Mouse (Mus musculus) lung, postnatal 4 days (tissue): ENCODE results near the gene Zc3h4.

Experiments used
- DNase-seq, 2 experiments: peaks; one replicate each; pipeline ENCODE4 v3.0.0; 2021

Zc3h4 gene

DNA sequence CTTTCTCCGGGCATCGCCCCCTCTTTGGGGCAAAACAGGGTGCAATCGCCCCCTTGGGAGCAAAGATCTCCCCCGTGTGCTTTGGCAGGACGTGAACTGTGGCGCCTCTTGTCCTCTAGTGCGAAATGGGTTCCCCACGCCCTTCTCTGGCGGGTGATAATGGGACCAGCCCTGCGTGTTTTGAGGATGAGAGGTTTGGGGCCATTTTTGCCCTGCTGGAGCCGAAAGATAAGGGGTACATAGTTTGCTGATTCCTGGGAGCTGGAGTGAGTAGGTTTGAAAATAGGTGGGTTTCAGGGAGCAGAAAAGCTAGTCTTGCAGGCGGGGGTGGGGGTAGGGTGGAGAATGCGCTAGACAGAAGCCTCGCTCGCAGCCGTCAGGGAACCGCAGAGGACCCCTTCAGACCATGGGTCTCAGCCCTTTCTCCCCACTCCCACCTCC is 1.3 kb downstream of the Zc3h4 start:
- DNase-seq: peak; percentile 60 to 63

DNA sequence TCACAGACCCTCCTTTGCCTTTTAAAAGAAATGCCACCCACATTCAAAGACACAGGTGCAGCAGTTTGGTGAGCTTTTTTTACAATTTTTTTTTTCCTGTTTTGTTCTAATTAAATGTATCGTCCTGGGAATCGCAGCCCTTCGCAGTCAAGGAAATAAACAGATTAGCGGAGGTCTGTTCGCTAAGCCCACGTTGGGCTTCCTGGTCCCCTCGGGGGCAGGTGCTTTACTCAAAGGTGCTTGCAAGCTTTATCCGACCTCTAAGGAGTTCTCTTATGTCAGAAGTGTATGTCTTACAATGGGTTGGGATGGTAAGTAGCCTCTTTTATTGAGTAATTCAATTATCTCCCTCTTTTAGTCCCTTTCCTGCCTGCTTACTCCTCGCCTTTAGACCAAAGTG is 1.7 kb downstream of the Zc3h4 start:
- DNase-seq: no peak

DNA sequence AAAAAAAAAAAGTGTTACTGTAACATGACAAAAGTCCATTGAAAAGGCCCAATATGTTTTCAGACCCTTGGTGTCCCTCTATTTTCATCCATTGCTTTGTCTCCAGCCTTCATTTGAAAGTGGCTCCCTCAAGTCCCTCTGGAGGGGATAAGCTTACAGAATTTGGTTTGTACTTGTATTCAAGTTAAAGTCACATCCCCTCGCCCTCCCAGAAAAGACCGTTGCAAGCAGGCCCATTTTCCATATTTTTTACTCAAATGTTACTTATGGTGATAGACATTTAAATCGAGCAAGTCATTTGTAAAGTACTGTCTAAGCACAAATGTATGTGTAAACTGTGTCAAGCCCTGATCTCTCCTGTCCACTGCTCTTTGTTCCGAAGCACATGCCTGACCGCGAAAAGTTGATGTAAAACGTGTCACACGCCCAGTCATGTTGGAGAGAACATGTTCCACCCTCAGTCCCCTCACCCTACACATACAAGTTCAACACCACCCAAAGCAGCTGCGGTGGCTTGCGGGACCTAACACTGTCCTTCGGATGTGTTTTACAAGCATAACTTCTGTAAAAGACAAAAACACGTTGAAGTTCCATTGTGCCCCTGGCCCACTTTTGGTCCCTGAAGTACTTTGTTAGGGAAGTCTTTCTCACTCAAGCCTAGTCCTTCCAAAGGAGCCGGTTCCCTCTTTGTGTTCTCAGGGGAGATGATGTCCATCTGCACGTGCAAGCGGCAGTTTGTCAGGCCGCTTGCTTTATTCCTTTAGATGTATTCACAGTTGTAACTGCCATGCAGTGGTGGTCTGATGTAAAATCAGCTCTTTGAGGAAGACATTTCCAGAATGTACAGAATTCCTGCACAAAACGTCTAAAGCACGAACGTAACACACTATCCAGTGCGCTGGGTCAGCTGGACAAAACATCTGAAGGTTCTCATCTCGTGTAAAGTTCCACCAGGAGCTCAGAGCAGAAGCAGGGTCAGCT is 2.5 kb downstream of the Zc3h4 start:
- DNase-seq: peak; percentile 37 to 51

DNA sequence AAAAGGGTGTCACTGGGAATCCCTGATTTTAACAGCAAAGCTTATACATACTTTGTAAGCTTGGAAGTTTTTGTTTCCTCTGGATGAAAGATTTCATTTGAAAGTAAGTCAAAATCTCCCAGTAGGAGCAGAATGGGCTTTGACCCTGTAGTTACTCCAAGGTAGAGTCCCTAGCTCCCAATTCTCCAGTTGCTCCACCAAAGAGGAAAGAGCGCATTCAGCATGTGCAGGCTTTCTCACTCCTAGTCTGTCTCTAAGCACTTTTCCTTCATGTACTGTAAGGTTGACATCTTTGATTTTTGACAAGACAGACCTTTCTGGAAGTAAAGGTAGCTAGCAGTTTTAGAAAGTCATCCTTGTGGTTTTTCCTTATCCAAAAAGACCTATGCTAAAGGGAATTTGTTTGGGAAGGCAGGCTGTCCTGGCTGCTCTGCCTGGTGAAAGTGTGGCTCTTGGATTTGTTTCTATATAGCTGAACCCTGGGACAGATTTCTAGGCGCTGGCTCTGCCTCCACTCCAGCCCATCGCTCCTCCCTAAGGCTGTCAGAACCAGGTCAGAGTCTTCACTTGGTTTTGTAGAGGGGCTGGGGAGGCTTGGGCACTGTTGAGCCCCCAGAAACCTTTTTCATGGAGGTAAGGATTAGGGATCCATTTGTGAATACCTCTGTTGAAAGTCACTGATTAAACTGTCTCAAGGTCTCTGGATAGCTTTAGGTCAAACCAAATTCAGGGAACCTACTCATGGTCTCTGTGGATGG is 3.8 kb downstream of the Zc3h4 start:
- DNase-seq: peak in 1 of 2 experiments; percentile 36

DNA sequence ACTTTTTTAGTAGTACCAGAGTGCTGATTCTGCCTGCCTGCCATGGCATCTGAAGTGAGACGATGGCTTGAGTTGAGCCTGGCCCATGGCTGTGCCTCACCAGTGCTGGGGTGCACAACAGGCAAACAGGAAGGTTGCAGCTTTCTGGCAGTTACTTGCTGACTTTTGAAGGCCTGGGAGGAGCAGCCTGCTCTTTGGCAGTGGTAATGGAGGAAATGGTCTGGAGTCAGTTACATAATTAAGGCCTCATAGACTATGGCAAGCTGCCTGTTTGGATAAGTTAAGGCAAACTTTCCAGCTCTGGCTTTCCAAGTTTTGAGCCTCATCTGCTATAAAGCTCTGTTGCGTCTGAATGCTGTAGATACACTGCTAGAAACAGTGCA is 4.4 kb downstream of the Zc3h4 start:
- peak; percentile 67 to 77 for DNase-seq

DNA sequence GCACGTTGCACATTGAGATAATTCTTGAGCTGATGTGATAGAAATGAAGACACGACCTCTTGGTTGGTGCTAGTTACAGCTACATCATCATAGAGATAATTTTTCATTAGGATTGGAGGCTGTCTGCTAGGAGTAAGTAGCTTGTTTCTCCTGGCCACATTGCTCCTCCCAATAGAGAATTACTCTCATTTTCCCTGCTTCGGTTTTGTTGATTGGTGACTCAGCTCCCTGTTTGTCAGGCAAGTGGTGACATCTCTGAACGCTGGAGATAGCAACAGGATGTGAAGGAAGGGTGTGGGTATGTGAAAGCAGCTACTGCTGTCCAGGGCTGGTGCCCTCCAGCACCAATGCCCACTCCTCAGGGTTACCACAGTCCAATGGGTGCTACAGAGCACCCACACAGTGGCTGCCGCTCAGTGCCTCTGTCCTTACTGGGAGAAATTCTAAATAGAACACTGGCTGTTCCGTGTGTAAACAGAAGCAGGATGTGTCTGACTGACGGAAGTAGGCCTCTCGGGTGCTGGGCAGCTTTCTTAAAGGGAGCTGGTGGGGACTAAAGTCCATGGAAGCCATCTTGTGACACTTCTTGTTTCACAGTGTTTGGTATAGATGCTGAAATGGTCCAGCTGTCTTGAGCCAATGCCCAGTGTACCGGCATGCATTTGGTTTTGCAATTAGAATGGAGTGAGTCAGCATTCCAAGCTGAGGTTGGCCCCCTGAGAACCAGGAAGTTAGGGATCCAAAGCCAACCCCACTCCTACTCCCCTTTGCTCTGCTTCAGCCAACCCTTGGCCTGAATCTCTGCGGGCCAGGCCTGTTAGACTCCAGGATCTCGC is 5.0 kb downstream of the Zc3h4 start:
- peak; percentile 83 to 89 for DNase-seq

DNA sequence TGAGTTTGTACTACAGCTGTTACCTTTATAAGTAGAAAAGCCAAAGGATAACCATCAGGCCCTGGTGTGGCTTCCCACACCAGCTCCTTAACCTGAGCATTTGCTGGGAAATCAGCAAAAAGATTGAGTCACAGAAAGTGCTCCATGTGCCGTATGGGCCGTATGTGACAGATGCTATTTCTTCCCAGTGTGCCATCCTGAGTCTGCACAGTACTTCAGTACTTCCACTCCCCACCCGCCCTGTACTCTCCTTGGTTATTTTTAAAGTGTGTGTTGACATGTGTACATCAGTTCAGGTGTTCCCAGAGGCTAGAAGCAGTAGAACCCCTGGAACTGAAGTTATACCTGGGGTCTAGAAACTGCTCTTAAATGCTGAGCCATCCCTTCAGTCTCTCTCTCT is 6.3 kb downstream of the Zc3h4 start:
- no peak for DNase-seq

DNA sequence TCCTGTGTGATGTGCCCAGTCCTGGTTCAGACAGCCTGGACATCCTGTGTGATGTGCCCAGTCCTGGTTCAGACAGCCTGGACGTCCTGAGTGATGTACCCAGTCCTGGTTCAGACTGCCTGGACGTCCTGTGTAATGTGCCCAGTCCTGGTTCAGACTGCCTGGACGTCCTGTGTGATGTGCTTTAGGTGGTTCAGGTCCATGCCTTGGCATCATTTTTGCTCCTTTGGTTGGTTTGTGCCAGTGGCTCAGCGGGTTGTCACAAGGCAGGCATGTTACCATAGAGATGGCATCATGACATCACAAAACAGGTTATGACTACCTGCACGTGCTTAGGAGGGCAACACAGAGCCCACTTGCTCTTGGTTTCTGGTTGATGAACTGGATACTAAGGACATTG is 10.4 kb downstream of the Zc3h4 start:
- no peak for DNase-seq

DNA sequence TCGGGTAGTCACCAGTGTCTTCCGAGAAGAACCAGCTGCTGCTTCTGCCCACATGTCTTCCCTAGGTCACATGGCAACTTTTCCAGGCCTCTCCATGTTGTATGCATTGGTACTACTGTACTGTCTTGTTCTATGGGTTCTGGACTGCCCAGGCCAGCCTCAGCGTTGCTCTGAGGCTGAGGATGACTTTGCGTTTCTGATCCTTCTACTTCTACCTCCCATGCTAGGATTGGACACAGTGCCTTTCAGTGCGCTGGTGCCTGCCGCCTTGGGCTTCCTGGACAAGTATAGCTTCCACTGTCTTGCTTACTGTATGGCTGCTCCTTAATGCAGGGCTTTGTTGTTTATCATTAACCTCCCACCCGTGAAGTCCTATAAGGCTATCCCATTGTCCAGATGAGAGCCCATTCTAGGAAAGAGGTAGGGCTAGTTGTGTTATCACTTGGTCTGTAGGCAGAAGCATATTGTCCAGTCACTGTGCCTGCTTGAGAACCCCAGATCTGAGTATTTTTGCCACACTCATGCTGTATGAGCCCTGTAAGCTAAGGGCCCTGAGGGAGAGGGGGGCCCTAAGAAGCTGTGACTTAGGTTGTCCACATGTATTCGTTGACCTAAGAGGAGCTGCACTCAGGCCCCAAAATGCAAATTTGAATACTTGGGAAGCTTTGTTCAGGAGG is 11.6 kb downstream of the Zc3h4 start:
- peak in 1 of 2 experiments; percentile 44 for DNase-seq

DNA sequence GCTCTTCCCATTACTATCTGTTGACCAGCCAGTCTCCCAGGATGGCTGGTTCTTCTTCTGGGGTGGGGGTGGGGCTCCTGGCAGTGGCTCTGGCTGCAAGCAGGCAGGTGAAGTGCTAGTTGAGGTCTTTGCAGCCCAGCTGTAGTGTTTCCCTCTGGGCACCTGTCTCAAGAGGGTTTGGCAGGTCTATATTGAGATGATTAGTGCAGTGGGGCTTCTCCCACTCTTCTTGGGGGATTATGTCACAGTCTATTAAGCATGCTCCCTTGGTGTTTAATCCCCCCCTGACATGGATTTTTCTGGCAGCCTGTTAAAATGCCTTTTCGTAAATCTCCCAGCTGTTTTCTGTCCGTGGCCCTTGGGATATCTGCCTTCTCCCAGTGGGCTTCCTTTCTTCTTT is 12.2 kb downstream of the Zc3h4 start:
- DNase-seq: peak in 1 of 2 experiments; percentile 31

DNA sequence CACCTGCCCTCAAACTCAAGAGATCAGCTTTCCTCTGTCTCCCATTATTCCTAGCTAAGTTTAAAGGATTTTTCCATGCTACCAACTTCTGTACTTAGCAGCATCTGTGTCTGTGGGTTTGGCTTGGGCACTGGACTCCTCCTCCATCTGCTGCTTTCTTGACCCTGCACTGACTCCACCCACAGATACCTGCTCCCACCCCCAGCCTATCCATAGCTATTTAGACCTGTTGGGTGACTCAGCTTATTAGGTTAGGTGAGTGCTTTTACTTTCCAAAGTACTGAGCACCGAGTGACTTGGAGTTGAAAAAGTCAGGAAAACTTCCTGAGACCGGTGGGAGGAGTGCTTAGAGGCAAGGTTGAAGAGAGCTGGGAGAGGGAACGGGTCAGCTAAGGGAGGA is 14.7 kb downstream of the Zc3h4 start:
- DNase-seq: peak in 1 of 2 experiments; percentile 49

DNA sequence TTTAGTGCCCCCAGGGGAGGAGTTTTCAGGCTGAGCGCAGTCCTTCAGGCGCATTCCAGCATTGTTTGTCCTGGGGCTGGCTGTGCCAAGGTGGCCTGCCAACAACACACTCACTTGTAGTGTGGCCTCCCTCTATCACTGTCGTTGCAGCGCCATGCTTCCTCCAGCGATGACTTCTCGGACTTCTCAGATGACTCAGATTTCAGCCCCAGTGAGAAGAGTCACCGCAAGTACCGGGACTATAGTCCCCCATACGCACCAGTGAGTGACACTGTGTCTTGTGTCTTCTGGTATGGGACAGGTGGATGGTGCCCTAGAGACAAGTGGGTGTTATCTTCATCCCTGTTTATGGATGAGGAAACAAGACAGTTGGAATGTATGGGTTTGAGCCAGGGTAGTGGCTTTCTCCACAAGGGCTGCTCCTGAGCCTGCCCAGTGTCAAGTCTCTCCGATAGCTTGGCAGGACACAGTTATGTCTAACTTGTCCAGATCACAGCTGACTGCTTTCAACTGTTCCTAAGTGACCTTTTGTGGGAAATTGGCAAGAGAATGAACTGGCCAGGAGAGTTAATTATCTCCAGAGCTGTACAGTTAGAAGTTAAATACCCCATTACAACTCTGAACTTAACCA is 16.5 kb downstream of the Zc3h4 start:
- peak; percentile 65 to 84 for DNase-seq

DNA sequence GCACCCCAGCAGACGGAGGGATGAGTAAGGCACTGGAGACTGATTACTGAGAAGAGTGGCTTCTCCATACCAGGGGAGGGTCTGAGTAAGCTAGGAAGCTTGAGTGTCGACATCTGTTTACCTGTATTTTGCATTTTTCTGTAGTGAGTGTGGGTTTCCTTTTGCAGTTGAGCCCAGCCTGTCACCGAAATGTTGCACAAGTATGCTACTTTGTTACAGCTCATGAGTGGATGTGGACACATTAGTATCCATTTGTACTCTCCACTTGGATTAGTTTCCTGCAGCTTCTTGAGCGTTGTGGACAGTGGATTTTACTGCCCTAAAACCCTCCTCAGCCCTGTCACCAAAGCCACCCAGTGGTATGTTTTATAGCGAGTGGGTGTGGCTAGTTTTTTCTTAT is 18.0 kb downstream of the Zc3h4 start:
- DNase-seq: peak in 1 of 2 experiments; percentile 18

DNA sequence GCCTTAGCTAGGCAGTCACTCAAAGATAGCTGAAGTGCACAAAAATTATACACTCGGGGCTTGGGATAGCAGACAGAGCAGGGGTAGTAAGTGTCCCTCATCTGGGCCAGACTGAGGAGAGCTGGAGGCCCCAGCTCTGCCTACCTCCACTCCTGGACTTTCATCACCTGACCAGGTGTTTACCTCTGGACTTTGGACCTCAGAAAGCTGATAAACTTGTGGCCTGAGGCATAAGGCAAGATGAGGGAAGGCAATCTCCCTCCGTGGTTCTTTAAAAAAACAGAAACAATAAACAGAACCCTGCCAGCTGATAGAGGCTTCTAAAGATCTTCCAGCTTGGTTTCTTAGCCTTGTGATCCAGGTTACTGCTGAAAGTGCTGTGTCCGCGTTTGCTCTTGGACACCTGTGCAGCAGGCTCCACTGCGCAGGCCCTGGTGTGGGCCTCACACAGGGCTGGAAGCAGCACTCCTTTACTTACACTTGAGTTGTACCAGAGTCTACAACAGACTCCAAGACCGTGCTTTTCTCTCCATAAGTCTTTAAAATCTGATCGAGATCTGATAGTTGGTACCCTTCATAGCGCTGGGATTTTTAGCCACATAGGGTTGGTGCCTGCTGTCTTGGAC is 19.9 kb downstream of the Zc3h4 start:
- peak in 1 of 2 experiments; percentile 12 for DNase-seq

DNA sequence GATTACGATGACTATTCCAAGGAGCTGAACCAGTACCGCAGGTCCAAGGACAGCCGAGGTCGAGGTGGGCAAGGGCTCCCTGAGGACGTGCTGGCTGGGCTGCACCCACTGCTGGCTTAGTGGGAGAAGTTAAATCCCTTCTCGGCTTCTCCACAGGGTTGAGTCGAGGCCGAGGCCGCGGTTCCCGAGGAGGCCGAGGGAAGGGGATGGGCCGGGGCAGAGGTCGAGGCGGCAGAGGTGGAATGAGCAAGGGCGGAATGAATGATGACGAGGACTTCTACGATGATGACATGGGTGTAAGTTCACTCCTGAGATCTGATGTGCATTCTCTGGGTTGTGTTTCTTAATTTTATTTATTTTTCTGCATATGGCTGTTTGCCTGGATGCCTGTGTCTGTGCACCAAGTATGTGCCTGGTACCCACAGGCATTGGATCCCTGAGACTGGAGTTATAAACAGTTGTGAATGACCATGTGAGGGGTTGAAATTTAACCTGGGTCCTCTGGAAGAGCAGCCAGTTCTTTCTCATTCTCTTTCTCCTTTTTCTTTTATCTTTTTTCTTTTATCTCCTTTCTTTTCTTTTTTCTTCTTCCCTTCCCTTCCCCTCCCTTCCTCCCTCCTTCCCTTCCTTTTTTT is 21.6 kb downstream of the Zc3h4 start:
- no peak for DNase-seq

DNA sequence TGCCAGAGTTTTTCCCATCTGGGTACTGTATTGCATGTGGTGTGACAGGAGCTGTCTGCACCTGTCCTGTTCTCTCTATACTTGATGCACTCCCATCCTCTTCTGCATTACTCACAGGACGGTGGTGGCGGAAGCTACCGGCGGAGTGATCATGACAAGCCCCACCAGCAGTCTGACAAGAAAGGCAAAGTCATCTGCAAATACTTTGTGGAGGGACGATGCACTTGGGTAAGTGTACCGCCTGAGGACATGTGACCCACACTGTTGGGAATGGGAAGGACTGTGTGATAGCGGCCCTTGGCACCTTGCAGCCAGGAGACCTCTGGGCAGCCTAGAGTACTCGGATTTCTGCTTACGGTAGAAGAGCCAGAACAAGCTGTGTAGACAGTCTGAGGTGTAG is 23.0 kb downstream of the Zc3h4 start:
- peak in 1 of 2 experiments; percentile 16 for DNase-seq

DNA sequence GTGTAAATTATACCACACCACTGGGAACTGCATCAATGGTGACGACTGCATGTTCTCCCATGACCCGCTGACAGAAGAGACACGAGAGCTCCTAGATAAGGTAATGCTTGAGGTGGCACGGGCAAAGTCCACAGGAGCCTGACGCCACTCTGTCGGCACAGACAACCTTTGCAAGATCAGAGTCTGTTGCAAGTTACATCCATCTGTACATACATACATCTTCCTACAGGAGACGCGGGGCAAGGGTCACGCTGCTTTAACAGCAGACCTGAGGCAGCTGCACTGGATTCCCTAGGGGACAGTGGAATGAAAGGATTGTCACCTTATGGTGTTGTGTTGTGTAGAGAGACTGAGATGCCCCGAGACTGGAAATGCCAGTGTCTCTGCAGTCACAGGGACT is 25.0 kb downstream of the Zc3h4 start:
- DNase-seq: no peak

DNA sequence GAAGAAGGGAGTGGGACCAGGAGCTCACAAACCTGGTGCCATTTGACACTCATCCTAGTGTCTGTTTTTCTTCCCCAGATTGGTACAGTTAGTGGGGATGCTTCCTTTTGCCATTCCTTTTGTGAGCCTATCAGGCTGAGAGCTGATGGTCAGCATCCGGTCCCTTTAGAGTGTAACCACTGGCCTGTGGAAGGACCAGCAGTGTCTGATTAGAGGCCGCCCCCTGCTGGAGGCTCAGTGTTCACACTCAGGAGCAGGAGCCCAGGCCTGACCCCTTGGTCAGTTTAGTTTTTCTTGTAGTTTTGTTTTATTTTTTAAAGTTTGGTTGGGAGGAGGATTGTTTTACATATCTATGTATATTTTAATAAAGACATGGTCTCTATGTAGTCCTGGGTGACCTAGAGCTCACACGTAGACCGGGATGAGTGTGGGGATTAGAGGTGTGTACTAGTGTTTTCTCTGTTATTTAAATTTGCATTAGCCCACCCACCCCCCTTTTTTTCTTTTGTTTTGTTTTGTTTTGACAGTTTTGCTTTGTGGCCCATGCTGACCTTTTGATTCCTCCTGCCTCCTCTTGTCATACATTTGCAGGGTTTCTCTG is 25.5 kb downstream of the Zc3h4 start:
- DNase-seq: peak; percentile 83 to 88

DNA sequence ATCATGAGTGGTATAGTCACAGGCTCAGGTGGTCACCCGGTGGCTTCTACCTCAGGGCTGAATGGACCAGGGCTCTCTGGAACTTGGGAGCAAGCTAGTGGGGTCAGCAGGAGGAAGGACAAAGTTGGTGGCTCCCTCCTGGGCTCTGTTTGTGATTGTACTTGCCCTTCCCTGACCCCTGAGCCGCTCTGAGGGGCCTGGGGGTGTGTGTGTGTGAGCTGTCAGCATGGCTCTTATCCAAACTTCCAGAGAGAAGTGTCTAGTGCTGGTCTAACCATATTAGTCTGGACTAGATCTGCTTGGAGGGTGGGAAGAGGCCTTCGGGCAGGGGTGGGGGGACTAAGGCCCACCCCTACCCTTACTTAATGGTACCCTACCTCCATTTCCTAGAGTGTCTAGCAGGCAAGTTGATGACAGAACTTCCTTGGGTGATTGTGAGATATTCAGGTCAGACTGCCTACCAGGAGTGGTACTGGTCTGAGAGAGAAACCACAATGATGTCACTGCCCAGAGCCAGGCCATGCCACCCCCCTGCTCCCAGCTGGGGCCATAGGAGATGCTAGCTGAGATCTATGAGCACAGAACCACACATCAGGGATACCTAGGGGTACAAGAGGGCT is 32.8 kb downstream of the Zc3h4 start:
- no peak for DNase-seq

DNA sequence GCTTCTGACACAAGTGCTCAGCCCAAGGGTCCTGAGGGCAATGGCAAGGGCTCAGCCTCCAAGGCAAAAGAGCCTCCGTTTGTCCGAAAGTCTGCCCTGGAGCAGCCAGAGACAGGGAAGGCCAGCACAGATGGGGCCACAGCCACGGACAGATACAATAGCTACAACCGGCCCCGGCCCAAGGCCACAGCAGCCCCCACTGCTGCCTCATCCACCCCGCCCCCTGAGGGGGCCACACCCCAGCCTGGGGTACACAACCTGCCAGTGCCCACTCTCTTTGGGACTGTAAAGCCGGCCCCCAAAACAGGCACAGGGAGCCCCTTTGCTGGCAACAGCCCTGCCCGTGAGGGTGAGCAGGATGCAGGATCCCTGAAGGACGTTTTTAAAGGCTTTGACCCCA is 34.4 kb downstream of the Zc3h4 start:
- DNase-seq: no peak
